Mouse (Mus musculus) adrenal gland, adult 10 weeks (tissue): ENCODE measurements around the gene F2rl1. TPM values are rescaled to one million over a fixed set of nuclear protein-coding genes. Genes with fewer than 3 reads are reported as not detected.

Source experiments
- polyA plus RNA-seq: library from polyadenylated mRNA; stranded (reverse); fragments of 350-450 nt; fragmentation: Illumina TruSeq; extraction: RNeasy Lipid Tissue Mini Kit (QIAGEN cat#74804); gene quantifications from one replicate; pipeline ENCODE4 v1.2.3, GENCODE M21; 2014; ENCODE audit warnings: low read depth, low replicate concordance

F2rl1 gene
- not detected for polyA plus RNA-seq

DNA sequence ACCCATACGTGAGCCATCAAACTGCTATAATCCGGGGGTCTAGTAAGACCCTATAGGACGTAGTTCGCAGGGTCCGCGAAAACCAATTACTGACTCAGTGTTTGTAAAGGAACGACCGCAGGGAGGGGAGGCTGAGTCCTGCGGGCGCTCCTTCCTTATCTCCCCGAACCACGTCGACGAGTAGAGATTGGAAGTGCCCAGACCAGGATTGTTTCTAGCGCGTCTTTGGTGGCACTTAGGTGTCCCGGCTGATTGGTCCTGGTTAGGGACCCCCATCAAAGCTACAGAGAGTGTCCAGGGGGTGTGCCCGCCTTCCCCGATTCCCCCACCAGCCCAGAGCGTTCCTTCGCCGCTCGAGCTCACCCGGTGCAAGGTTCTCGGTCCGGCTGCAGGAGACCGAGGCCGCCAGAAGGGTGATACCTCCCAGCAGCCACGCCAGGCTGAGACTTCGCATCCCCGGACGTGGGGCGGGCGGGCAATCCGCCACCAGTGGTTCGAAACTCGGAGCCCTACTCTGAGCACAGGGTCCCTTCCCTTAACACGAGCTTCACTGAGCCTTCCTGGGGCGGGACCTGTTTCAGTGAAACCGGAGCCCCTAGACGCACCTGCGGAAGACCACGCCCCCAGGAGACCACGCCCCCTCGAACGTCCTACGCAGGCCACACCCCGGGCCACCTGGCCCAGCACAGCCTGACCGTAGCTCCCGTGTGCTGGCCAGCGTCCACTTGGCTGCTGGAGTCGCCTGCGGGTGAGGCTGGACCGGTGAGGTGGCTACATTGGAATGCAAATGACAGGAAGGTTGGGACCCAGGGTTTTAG is at the start of gene F2rl1:
TSS of gene F2rl1 (minus strand) at position 554 of the 818 bp plus-strand sequence.

DNA sequence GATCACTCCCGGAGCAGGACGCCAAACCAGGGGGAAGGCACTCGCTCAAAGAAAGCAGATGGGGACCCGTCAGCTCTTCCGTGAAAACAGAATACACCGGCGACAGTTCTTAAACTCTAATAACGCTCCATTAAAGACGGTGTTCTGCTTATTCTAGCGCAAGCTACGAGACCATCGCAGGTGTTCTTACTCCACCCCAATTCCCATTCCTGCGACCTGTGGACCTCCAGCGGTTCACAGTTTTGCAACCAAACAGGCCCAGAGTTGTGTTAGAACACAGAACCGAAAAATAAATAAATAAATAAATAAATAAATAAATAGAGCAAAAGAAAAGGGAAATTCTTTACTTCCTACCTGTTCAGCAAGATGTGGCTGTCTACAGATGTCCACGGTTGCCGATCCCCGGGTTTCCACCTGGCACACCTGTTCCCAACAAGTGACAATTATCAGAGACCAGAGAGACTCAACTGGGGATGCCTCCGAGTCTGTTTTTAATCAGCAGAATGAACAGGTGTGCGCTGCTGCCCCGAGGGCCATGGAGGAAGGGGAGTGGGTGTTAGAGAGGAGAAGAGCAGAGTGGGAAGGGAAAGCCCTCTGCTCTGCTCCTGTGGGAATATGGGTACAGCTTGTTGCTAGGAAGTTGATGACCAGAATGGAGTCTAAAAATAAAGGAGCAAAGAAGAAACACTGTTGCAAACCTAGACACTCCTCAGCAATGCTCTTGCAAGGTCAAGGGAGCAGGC is 46.2 kb downstream of the F2rl1 start, which contains the start of gene S100z:
TSS of gene S100z (minus strand) at position 51 of the 743 bp plus-strand sequence.

Other genes starting within 250 kb of the F2rl1 start
- 18.5 TPM for gene Zbed3, start 201.6 kb downstream of the F2rl1 start, polyA plus RNA-seq
- 38.2 TPM for gene Aggf1, start 149.9 kb downstream of the F2rl1 start, polyA plus RNA-seq
- not detected for gene Crhbp, start 80.3 kb downstream of the F2rl1 start, polyA plus RNA-seq
- not detected for gene S100z, start 46.5 kb downstream of the F2rl1 start, polyA plus RNA-seq
- 491 TPM for gene F2r, start 93.3 kb upstream of the F2rl1 start, polyA plus RNA-seq
- 0.82 TPM for gene F2rl2, start 171.6 kb upstream of the F2rl1 start, polyA plus RNA-seq